Mouse (Mus musculus) hindbrain, embryonic 13.5 days (tissue): ENCODE results near the gene Gnb2. TPM values are rescaled to one million over a fixed set of nuclear protein-coding genes. Genes with fewer than 3 reads are reported as not detected.

Experiments used
- ATAC-seq: fragments of 200-750 bp; cut with Nextera tagmentation; 2 replicates; pipeline ENCODE4 v1.8.0; 2017; ENCODE audit warnings: moderate TSS enrichment; ENCODE audit not compliant: low FRiP score
- H3K27ac ChIP-seq: fragments of 300-500 bp; sonication (generic); 2 replicates; pipeline ENCODE4 v1.5.1; 2015; ENCODE audit warnings: inconsistent platforms, mild to moderate bottlenecking, moderate library complexity
- H3K27me3 ChIP-seq: fragments of 300-500 bp; sonication (generic); 2 replicates; pipeline ENCODE4 v1.6.1; 2015; ENCODE audit warnings: mild to moderate bottlenecking, inconsistent platforms
- H3K36me3 ChIP-seq: fragments of 300-500 bp; sonication (generic); 2 replicates; pipeline ENCODE4 v1.6.1; 2015; ENCODE audit warnings: mild to moderate bottlenecking, inconsistent platforms
- H3K4me1 ChIP-seq: fragments of 300-500 bp; sonication (generic); replicated peaks from 2 replicates; pipeline ENCODE4 v1.6.1; 2015; ENCODE audit warnings: inconsistent platforms
- H3K4me2 ChIP-seq: fragments of 300-500 bp; sonication (generic); 2 replicates; pipeline ENCODE4 v1.6.1; 2015; ENCODE audit warnings: inconsistent platforms, mild to moderate bottlenecking, moderate library complexity
- H3K4me3 ChIP-seq: fragments of 300-500 bp; sonication (generic); 2 replicates; pipeline ENCODE4 v1.5.1; 2015; ENCODE audit warnings: mild to moderate bottlenecking, inconsistent platforms
- H3K9ac ChIP-seq: fragments of 300-500 bp; sonication (generic); 2 replicates; pipeline ENCODE4 v1.6.1; 2015; ENCODE audit warnings: mild to moderate bottlenecking, inconsistent platforms
- H3K9me3 ChIP-seq: fragments of 300-500 bp; sonication (generic); 2 replicates; pipeline ENCODE4 v1.6.1; 2016; ENCODE audit warnings: inconsistent platforms
- WGBS: fragments of 180-500 bp; shearing (Covaris S2); methylation state at CpG from one replicate; pipeline ENCODE4 v1.1.7; 2015; 5-methylcytosine and 5-hydroxymethylcytosine counted together
- microRNA-seq: library from miRNA; unstranded; fragments of <30 nt; microRNA quantifications from one replicate; pipeline ENCODE4, GENCODE M21; 2016
- polyA plus RNA-seq: library from polyadenylated mRNA; unstranded; fragments of >200 nt; fragmentation: Nextera tagmentation; extraction: Ambion mirVana; gene quantifications from 2 replicates; pipeline ENCODE4 v1.2.1, GENCODE M21; 2015

The Gnb2 gene
- polyA plus RNA-seq, 1 experiment from 2014 or later = 536 TPM

- peaks cover 25% of the 10 kb centered on the region; the same call in 1 of the 2 replicates for H3K27me3 ChIP-seq
- H3K4me2 ChIP-seq = peak overlapping the region; percentile 50
- no peaks in the 10 kb centered on the region for H3K9me3 ChIP-seq
- peaks cover 17% of the 10 kb centered on the region for H3K4me1 ChIP-seq
- ATAC-seq = no peak
- peak overlapping the region; percentile 19 for H3K9ac ChIP-seq
- no peak overlapping the region for H3K27ac ChIP-seq
- H3K4me3 ChIP-seq = peak overlapping the region; percentile 25
- H3K36me3 ChIP-seq = no peaks in the 10 kb centered on the region
- WGBS = 1% methylated on average over 17 of the region's 17 CpGs
Measured at GRCm38 (mm10) chr5:137485851-137486155, 47.5 kb downstream of the Gnb2 start.

- no peak for ATAC-seq
- Histone ChIP-seq H3K27ac (no peak overlapping the region), H3K9ac (peak overlapping the region; percentile 19)
Measured at GRCm38 (mm10) chr5:137485071-137485850, 48.0 kb downstream of the Gnb2 start.

GRCm38 (mm10) chr5:137481897-137482296 lies 51.4 kb downstream of the Gnb2 start:
- 10% methylated on average over 8 of the region's 8 CpGs for WGBS
- H3K27me3 ChIP-seq = peaks cover 25% of the 10 kb centered on the region; the same call in 1 of the 2 replicates
- H3K4me2 ChIP-seq = no peak overlapping the region
- no peaks in the 10 kb centered on the region for H3K9me3 ChIP-seq
- no peak overlapping the region for H3K9ac ChIP-seq
- no peak overlapping the region for H3K27ac ChIP-seq
- no peaks in the 10 kb centered on the region for H3K36me3 ChIP-seq
- H3K4me3 ChIP-seq = no peak overlapping the region
- H3K4me1 ChIP-seq = peaks cover 17% of the 10 kb centered on the region
- no peak for ATAC-seq

More at GRCm38 (mm10) chr5:137485071-137485850, 48.0 kb downstream of the Gnb2 start:
- 4% methylated on average over 30 of the region's 30 CpGs for WGBS
- Histone ChIP-seq H3K4me2 (peak overlapping the region; percentile 50), H3K4me3 (peak overlapping the region; percentile 25), H3K4me1 (peaks cover 17% of the 10 kb centered on the region), H3K9me3 (no peaks in the 10 kb centered on the region), H3K36me3 (no peaks in the 10 kb centered on the region), H3K27me3 (peaks cover 25% of the 10 kb centered on the region; the same call in 1 of the 2 replicates)

GRCm38 (mm10) chr5:137481138-137481537 lies 52.2 kb downstream of the Gnb2 start:
- H3K27me3 ChIP-seq = peaks cover 20% of the 10 kb centered on the region; the same call in 1 of the 2 replicates
- no peak overlapping the region for H3K9ac ChIP-seq
- H3K4me1 ChIP-seq = peaks cover 13% of the 10 kb centered on the region
- no peak overlapping the region for H3K4me2 ChIP-seq
- ATAC-seq = no peak
- no peak overlapping the region for H3K27ac ChIP-seq
- no peaks in the 10 kb centered on the region for H3K36me3 ChIP-seq
- H3K9me3 ChIP-seq = no peaks in the 10 kb centered on the region
- no peak overlapping the region for H3K4me3 ChIP-seq

Small RNA genes within 50 kb of the gene (microRNA-seq; reads per million reads assigned to microRNA genes)
- 1.6 reads per million for gene Mir6418

Other genes with a start within 250 kb of the Gnb2 start
- 22.2 and 23.8 TPM in 2 replicates for gene Ache, start 246.0 kb downstream of the Gnb2 start, polyA plus RNA-seq
- 12.9 and 14.1 TPM in 2 replicates for gene Ufsp1, start 238.9 kb downstream of the Gnb2 start, polyA plus RNA-seq
- gene Srrt, start 225.8 kb downstream of the Gnb2 start, polyA plus RNA-seq = 105 and 113 TPM in 2 replicates
- gene Trip6, start 219.1 kb downstream of the Gnb2 start, polyA plus RNA-seq = 19.2 and 20.0 TPM in 2 replicates
- 25.8 and 27.4 TPM in 2 replicates for gene Slc12a9, start 199.9 kb downstream of the Gnb2 start, polyA plus RNA-seq
- 9.2 and 9.4 TPM in 2 replicates for gene Ephb4, start 183.4 kb downstream of the Gnb2 start, polyA plus RNA-seq
- gene Zan, start 56.4 kb downstream of the Gnb2 start, polyA plus RNA-seq = 0.06 and 0.08 TPM in 2 replicates
- 82.2 and 85.1 TPM in 2 replicates for gene Pop7, start 31.0 kb downstream of the Gnb2 start, polyA plus RNA-seq
- 17.9 and 19.5 TPM in 2 replicates for gene Gigyf1, start 15.0 kb downstream of the Gnb2 start, polyA plus RNA-seq
- not detected in 2 replicates for gene Epo, start 268 bp downstream of the Gnb2 start, polyA plus RNA-seq
- 256 and 271 TPM in 2 replicates for gene Actl6b, start 20.0 kb upstream of the Gnb2 start, polyA plus RNA-seq
- 3.4 and 3.8 TPM in 2 replicates for gene Tfr2, start 36.3 kb upstream of the Gnb2 start, polyA plus RNA-seq
- gene Mospd3, start 67.5 kb upstream of the Gnb2 start, polyA plus RNA-seq = 49.1 and 49.6 TPM in 2 replicates
- 22.8 and 26.4 TPM in 2 replicates for gene Pcolce, start 80.3 kb upstream of the Gnb2 start, polyA plus RNA-seq
- gene Fbxo24, start 95.5 kb upstream of the Gnb2 start, polyA plus RNA-seq = 0.17 and 0.21 TPM in 2 replicates
- gene Lrch4, start 95.6 kb upstream of the Gnb2 start, polyA plus RNA-seq = 19.9 and 23.4 TPM in 2 replicates
- gene Gm20605, start 95.7 kb upstream of the Gnb2 start, polyA plus RNA-seq = 7.9 and 8.9 TPM in 2 replicates
- 4.8 and 5.2 TPM in 2 replicates for gene Sap25, start 107.8 kb upstream of the Gnb2 start, polyA plus RNA-seq
- 0.09 and 0.16 TPM in 2 replicates for gene Irs3, start 112.2 kb upstream of the Gnb2 start, polyA plus RNA-seq
- 15.6 and 16.4 TPM in 2 replicates for gene Agfg2, start 151.2 kb upstream of the Gnb2 start, polyA plus RNA-seq
- gene Nyap1, start 208.1 kb upstream of the Gnb2 start, polyA plus RNA-seq = 32.9 and 34.1 TPM in 2 replicates
- 61.1 and 62.5 TPM in 2 replicates for gene Tsc22d4, start 212.2 kb upstream of the Gnb2 start, polyA plus RNA-seq
- 40.6 and 44.1 TPM in 2 replicates for gene Ppp1r35, start 245.3 kb upstream of the Gnb2 start, polyA plus RNA-seq